Mouse (Mus musculus) hindbrain, embryonic 10.5 days (tissue): Measurements from ENCODE around the gene Als2cr12. TPM values are rescaled to one million over a fixed set of nuclear protein-coding genes. Genes with fewer than 3 reads are reported as not detected.

Experiments used
- DNase-seq: peaks from one replicate; pipeline ENCODE4 v3.0.0-alpha.2; 2017; ENCODE audit warnings: low spot score
- H3K27ac ChIP-seq: fragments of 300-500 bp; sonication (generic); 2 replicates; pipeline ENCODE4 v1.5.1; 2016; ENCODE audit warnings: mild to moderate bottlenecking, moderate library complexity
- H3K27me3 ChIP-seq: fragments of 300-500 bp; sonication (generic); 2 replicates; pipeline ENCODE4 v1.6.1; 2016; ENCODE audit warnings: mild to moderate bottlenecking; ENCODE audit not compliant: poor library complexity, insufficient read depth, severe bottlenecking
- H3K36me3 ChIP-seq: fragments of 300-500 bp; sonication (generic); 2 replicates; pipeline ENCODE4 v1.6.1; 2016; ENCODE audit warnings: mild to moderate bottlenecking, moderate library complexity
- H3K4me1 ChIP-seq: fragments of 300-500 bp; sonication (generic); replicated peaks from 2 replicates; pipeline ENCODE4 v1.6.1; 2016; ENCODE audit warnings: mild to moderate bottlenecking
- H3K4me3 ChIP-seq: fragments of 300-500 bp; sonication (generic); 2 replicates; pipeline ENCODE4 v1.5.1; 2016; ENCODE audit warnings: mild to moderate bottlenecking, moderate library complexity
- H3K9me3 ChIP-seq: fragments of 300-500 bp; sonication (generic); 2 replicates; pipeline ENCODE4 v1.6.1; 2016; ENCODE audit warnings: mild to moderate bottlenecking, moderate library complexity
- WGBS: fragments of 180-500 bp; shearing (Covaris S2); methylation state at CpG from one replicate; pipeline ENCODE4 v1.1.7; 2016; 5-methylcytosine and 5-hydroxymethylcytosine counted together
- polyA plus RNA-seq: library from polyadenylated mRNA; unstranded; fragments of >200 nt; fragmentation: Nextera tagmentation; extraction: Ambion mirVana; gene quantifications from 2 replicates; pipeline ENCODE4 v1.2.1, GENCODE M21; 2016

Als2cr12 gene
- polyA plus RNA-seq, 1 experiment from 2014 or later: not detected

DNA sequence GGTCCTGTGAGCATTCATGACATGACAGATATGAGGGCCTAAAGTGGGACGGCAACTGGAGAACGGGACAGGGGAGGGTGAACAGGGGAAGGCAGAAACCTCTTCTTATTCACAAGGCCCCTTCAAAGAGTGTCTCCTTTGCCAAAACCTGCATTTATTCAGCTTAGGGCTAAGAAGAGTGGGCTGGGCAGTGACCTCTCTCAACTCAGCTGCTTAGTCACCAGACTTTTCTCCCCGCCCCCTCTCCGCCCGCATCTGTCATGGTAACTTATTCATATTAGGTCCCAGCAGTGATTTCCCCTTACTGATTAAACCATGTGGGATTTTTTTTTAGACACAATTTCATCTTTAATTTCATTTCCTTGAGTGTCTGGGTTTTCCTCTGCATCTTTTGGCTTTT, 30.0 kb upstream of the Als2cr12 start:
- H3K9me3 ChIP-seq: no peaks in the 10 kb centered on the region

DNA sequence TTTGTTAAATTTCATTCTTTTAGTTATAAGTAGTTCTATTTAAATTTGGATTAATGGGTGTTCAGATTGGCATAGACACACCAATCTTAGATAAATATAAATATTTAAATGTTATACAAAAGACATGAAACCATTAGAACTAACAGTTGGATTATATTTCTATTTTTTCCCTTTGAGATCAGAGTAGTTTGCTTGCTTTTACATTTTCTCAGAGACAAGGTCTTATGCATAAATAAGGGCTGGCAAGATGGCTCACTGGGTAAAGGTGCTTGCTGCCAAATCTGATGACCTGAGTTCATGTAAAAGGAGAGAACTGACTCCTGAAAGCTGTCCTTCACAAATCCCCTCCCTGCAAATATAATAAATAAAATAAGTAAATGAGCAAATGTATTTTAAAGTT, 29.3 kb upstream of the Als2cr12 start:
- Histone ChIP-seq H3K36me3 (peaks cover 39% of the 10 kb centered on the region), H3K27me3 (no peaks in the 10 kb centered on the region), H3K9me3 (no peaks in the 10 kb centered on the region), H3K4me1 (peaks cover 8% of the 10 kb centered on the region; the same call in 1 of the 2 replicates), H3K27ac (no peak overlapping the region), H3K4me3 (no peak overlapping the region)
- no peak for DNase-seq

More for the DNA sequence above, 30.0 kb upstream of the Als2cr12 start:
- no peak for DNase-seq
- Histone ChIP-seq H3K4me3 (no peak overlapping the region), H3K27ac (no peak overlapping the region), H3K4me1 (peaks cover 8% of the 10 kb centered on the region; the same call in 1 of the 2 replicates), H3K27me3 (no peaks in the 10 kb centered on the region), H3K36me3 (peaks cover 41% of the 10 kb centered on the region)
- 89% methylated on average over 5 of the region's 5 CpGs for WGBS

DNA sequence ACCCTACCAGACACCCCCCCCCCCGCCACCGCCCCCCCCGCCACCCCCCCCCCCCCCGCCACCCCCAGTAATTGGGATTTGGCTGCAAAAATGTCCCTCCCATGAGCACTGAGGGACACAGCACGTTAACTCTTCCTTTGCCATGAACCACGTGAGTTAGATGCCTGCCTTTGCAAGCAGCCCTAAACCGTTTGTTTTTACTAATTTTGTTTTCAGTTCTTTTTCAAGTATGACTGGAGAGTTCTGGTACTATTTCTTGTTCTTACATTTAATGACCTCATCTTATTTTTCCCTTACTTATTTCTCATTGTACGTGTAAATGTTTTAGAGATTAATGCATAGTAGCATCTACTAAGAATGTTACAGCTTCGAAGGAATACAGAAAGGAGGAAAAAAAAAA, 28.7 kb upstream of the Als2cr12 start:
- DNase-seq: no peak
- Histone ChIP-seq H3K4me1 (peaks cover 8% of the 10 kb centered on the region; the same call in 1 of the 2 replicates), H3K27me3 (no peaks in the 10 kb centered on the region), H3K36me3 (peaks cover 39% of the 10 kb centered on the region), H3K4me3 (no peak overlapping the region), H3K27ac (no peak overlapping the region), H3K9me3 (no peaks in the 10 kb centered on the region)
- 51% methylated on average over 8 of the region's 9 CpGs for WGBS

DNA sequence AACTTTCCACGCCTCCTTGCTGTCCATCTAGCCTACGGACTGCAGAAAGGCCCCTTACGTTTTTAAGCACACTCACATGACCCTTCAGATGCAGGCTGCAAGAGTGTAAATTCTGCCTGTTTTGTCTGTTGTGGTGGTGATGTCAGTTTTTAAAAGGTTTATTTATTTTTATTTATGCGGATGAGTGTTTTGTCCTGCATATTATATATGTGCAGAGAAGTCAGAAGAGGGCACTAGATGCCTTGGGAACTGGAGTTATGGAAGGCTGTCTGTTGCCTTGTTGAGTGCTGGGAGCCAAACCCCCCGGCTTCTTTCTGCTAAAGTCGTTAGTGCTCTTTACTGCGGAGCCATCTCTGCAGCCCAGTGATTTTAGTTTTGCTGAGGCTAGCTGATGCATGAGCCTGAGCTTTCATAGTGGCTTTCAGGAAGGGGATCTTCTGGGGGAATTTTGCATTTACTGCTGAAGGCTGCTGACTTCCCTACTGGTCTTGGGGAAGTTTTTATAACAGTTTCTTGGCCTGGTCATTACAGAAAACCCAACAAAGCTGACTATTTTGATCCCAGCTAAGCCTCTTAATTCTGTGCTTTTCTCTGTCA, 28.1 kb upstream of the Als2cr12 start:
- H3K36me3 ChIP-seq: peaks cover 38% of the 10 kb centered on the region

DNA sequence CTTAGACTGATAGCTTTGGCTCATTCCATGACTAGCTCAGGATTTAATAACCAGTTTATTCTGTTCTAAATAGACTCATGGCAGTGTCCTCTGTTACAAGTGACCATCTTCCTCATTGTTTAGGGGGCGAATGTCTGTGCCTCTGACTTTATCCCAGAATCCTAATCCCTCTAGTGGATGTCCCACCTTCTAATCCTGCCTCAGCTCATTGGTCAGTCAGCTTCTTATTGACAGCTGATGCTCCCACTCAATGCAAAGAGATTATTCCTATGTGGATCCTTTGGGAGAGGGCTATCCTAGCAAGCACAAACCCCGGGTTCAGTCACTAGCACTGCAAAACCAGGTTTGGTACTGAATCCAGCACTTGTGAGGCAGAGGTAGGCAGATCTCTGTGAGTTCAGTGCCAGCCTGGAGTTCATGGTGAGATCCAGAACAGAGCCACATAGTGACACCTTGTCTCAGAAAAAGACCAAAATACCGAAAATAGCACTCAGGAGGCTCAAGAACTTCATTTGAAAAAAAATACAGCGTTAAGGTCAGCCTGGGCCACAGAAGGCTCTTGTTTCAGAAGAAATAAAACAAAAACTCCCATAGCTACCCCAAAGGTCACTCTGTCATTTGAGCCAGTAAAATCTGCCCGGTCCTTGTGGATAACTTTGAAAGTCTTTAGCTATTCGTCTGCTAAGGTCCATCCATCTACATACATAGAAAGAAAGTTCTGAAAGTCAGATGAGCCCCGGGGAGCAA, 27.4 kb upstream of the Als2cr12 start:
- peaks cover 8% of the 10 kb centered on the region; the same call in 1 of the 2 replicates for H3K4me1 ChIP-seq
- DNase-seq: no peak
- H3K27ac ChIP-seq: no peak overlapping the region
- H3K9me3 ChIP-seq: no peaks in the 10 kb centered on the region
- 62% methylated on average over 7 of the region's 7 CpGs for WGBS
- peaks cover 32% of the 10 kb centered on the region for H3K36me3 ChIP-seq
- no peak overlapping the region for H3K4me3 ChIP-seq
- no peaks in the 10 kb centered on the region for H3K27me3 ChIP-seq

More for the DNA sequence above, 28.1 kb upstream of the Als2cr12 start:
- WGBS: 66% methylated on average over 7 of the region's 7 CpGs
- Histone ChIP-seq H3K9me3 (no peaks in the 10 kb centered on the region), H3K4me1 (peaks cover 8% of the 10 kb centered on the region; the same call in 1 of the 2 replicates), H3K27ac (no peak overlapping the region), H3K27me3 (no peaks in the 10 kb centered on the region), H3K4me3 (no peak overlapping the region)
- no peak for DNase-seq

DNA sequence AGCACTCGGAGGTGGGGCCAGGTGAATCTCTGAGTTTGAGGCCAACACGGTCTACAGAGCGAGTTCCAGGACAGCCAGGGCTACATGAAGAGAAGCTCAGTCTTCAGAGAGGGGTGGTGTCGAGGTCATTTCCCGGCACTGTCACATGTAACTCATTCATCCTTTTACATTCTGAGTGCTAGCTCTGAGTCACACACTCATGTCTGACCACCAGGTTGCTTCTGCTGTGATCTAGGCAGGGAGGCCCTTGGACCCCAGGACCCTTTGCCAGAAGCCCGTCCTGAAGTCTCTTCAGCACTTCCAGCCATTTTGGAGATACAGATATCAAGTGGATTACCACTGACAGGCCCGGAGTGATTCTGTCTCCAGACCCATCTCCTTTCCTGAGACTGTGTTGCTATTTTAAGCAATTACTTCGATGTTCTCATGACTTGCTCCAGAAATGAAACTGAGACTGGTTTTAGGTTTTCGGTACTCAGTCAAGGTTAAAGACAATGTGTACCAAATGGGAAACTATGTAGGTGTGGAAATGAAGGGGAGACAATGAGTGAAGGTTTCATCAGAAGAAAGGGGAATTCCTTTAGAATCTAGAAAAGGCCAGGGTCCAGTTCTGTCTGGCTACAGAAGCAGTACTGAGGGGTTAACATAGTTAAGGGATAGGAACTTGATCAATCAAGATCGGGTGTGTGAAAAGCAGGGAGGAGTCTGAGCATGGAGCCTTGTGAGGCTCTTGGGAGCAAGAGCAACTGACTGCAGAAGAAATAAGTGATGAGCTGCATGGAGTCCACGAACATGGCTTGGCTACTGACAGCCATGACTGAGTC, 26.5 kb upstream of the Als2cr12 start:
- DNase-seq: no peak
- peaks cover 8% of the 10 kb centered on the region; the same call in 1 of the 2 replicates for H3K4me1 ChIP-seq
- WGBS: 89% methylated on average over 11 of the region's 11 CpGs
- H3K27ac ChIP-seq: no peak overlapping the region
- no peaks in the 10 kb centered on the region for H3K27me3 ChIP-seq
- H3K4me3 ChIP-seq: no peak overlapping the region
- H3K36me3 ChIP-seq: peaks cover 30% of the 10 kb centered on the region
- H3K9me3 ChIP-seq: no peaks in the 10 kb centered on the region

DNA sequence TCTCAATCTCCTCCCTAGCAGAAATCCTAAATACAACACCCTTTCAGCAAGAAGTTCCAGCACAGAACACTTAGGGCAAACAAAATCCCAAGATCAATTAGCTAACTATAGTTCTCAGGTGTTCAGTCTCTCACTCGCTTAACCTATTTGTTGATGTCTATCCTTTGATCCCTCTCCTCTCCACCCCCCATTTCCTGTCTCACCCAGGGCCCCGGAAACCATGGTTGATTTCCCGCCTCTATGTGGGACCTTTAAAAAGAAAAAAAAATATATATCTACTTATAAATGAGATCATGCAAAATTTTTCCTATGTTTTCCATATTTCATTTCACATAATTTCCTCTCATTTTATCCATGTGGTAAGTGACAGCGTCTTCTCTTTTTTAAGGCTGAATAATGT, 25.2 kb upstream of the Als2cr12 start:
- DNase-seq: no peak
- H3K27ac ChIP-seq: no peak overlapping the region
- no peak overlapping the region for H3K4me3 ChIP-seq
- 86% methylated on average over 4 of the region's 4 CpGs for WGBS
- peaks cover 8% of the 10 kb centered on the region; the same call in 1 of the 2 replicates for H3K4me1 ChIP-seq
- H3K27me3 ChIP-seq: no peaks in the 10 kb centered on the region
- no peaks in the 10 kb centered on the region for H3K9me3 ChIP-seq
- peaks cover 32% of the 10 kb centered on the region for H3K36me3 ChIP-seq

DNA sequence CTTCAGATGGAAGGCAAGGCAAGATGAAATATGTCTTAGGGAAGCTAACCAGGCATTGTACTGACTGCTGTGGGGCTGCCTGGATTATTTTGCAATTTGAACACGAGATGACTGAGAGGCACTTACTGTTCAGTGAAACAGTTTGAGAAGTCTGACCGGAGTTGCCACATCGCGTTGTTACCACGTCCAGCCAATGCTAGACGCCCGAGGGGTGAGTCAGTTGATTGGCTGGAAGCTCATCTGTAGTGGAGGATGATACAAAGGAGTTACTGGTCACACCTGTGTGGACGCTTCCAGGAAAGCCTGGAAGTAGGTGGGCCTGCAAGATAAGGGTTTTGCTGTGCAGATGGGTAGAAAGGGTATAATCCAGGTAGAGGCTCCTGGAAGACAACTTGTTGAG, 24.3 kb upstream of the Als2cr12 start:
- Histone ChIP-seq H3K27me3 (no peaks in the 10 kb centered on the region), H3K27ac (no peak overlapping the region), H3K4me1 (peaks cover 8% of the 10 kb centered on the region; the same call in 1 of the 2 replicates), H3K4me3 (no peak overlapping the region), H3K9me3 (no peaks in the 10 kb centered on the region), H3K36me3 (peaks cover 40% of the 10 kb centered on the region)
- DNase-seq: no peak
- WGBS: 93% methylated on average over 8 of the region's 8 CpGs

DNA sequence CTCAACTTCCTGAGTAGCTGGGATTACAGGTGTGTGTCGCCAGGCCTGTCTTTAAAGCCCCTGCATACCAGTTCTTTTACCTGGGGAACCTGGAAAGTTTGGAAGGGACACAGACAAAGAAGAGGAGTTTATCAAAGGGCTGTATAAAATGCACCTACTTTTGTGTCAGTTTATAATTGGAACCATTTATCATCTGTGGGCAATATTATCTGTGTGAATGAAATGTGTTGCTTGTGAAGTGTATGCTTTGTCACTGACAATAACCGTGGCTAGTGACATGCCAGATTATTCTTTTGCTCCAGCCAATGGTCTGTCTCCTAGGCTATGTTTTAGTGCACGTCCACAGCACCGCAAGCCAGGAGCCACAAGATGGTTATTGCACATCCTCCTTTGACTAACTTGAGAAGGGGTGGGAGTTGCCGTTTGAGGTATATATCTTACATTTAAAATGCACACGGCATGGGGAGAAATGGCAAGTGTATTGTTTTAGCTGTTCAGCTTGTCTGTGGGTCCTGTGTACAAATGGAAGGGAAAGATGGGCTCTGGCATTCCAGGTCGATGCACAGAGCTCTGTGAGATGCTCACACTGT, 23.7 kb upstream of the Als2cr12 start:
- 91% methylated on average over 7 of the region's 7 CpGs for WGBS
- H3K27me3 ChIP-seq: no peaks in the 10 kb centered on the region
- no peaks in the 10 kb centered on the region for H3K9me3 ChIP-seq
- H3K4me3 ChIP-seq: no peak overlapping the region
- no peak for DNase-seq
- H3K36me3 ChIP-seq: peaks cover 45% of the 10 kb centered on the region
- peaks cover 9% of the 10 kb centered on the region for H3K4me1 ChIP-seq
- no peak overlapping the region for H3K27ac ChIP-seq

DNA sequence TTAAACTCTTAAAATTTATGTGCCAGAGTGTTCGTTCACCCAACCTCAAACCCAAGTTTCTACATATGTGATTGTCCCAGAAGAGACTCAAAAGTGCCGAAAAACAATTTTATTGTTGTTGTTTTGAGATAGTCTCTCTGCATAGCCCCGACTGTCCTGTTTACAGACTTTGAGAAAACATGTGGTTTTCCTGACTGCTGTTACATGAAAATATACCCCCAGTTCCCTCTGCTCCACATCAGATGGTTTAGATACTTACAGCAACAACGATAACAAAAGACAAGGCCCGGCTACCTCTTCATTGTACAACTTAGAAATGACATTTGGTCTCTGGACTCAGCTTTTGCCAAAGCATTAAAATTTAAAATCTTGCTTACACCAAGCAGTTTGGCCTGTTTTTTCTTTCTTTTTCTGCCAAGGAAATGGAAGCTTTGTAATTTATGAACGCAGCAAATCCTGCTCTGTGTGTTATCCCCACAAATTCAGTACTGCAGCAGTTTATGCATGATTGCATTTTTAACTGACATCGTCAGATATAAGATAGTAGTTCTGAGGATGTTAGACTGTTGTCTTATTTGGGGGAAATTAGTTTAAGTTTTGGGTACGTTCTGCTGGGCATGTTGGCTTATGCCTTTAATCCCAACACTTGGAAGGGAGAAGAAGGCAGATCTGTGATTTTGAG, 21.9 kb upstream of the Als2cr12 start:
- Histone ChIP-seq H3K27me3 (no peaks in the 10 kb centered on the region), H3K36me3 (peaks cover 45% of the 10 kb centered on the region), H3K9me3 (no peaks in the 10 kb centered on the region), H3K27ac (no peak overlapping the region), H3K4me1 (peaks cover 11% of the 10 kb centered on the region), H3K4me3 (no peak overlapping the region)
- no peak for DNase-seq
- WGBS: 94% methylated on average over 8 of the region's 8 CpGs

DNA sequence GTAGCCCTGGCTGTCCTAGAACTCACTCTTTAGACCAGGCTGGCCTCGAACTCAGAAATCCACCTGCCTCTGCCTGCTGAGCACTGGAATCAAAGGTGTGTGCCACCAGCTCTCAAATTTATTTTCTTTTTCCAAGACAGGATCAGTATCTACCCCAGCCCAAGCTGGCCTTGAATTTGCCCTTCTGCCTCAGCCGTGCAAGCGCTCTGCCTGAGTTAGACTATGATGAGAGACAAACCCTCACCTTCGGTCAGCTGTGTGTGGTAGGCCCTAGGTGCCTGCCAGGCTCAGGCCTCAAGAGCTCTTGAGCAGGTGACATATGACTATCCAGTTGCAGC, 21.1 kb upstream of the Als2cr12 start:
- H3K36me3 ChIP-seq: peaks cover 45% of the 10 kb centered on the region
- H3K27ac ChIP-seq: no peak overlapping the region
- DNase-seq: no peak
- WGBS: 95% methylated on average over 4 of the region's 4 CpGs
- no peak overlapping the region for H3K4me3 ChIP-seq
- H3K9me3 ChIP-seq: no peaks in the 10 kb centered on the region
- H3K4me1 ChIP-seq: peaks cover 14% of the 10 kb centered on the region
- H3K27me3 ChIP-seq: no peaks in the 10 kb centered on the region

DNA sequence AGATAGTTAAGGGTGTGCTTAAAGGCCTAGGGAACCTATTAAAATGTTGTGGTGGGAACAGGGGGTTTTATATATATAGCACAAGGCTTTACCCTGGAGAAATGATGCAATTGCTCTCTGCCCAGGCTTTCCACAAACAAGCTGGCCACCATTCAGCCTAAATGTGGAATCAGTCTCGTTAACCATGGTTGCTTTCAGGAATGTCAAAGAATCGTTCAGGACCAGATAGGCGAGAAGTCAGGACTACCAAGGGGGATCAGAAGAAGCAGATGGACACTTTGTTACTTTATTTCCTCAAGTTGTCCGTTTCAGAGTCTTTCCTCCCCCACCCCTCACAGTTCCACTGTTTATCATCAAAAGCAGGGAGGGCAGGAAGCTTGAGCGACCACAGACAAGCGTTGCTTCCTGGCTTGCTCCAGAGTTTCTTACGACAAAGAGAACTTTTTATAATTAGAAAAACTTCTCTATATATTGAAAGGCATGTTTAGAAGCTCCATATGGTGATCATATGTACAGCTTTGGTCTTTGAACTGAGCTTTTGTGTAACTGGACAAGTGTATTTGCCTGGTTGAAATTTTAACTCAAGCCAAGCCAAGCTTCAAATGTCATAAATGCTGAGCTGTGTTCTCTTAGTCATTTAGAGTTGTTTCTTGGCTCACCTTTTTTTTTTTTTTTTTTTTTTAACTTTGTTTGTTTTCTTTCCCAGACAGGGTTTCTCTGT, 20.5 kb upstream of the Als2cr12 start:
- H3K36me3 ChIP-seq: peaks cover 45% of the 10 kb centered on the region
- DNase-seq: no peak
- H3K4me3 ChIP-seq: no peak overlapping the region
- no peaks in the 10 kb centered on the region for H3K27me3 ChIP-seq
- H3K9me3 ChIP-seq: no peaks in the 10 kb centered on the region
- WGBS: 67% methylated on average over 7 of the region's 7 CpGs
- no peak overlapping the region for H3K27ac ChIP-seq
- peaks cover 14% of the 10 kb centered on the region for H3K4me1 ChIP-seq
